Mouse (Mus musculus) lung, embryonic 14.5 days (tissue): ENCODE measurements around the gene Vhl. TPM values are rescaled to one million over a fixed set of nuclear protein-coding genes. Genes with fewer than 3 reads are reported as not detected.

ENCODE experiments used
- ATAC-seq: fragments of 200-750 bp; cut with Nextera tagmentation; 2 replicates; pipeline ENCODE4 v1.8.0; 2017; ENCODE audit warnings: mild to moderate bottlenecking, moderate TSS enrichment, moderate library complexity; ENCODE audit not compliant: insufficient read depth
- DNase-seq: peaks from one replicate; pipeline ENCODE4 v3.0.0-alpha.2; 2015
- H3K27ac ChIP-seq: fragments of 300-500 bp; sonication (generic); 2 replicates; pipeline ENCODE4 v1.5.1; 2014; ENCODE audit warnings: low read depth, mild to moderate bottlenecking, moderate library complexity
- H3K27me3 ChIP-seq: fragments of 300-500 bp; sonication (generic); 2 replicates; pipeline ENCODE4 v1.6.1; 2014; ENCODE audit warnings: low read length, control low read depth; ENCODE audit not compliant: insufficient read depth
- H3K36me3 ChIP-seq: fragments of 300-500 bp; sonication (generic); 2 replicates; pipeline ENCODE4 v1.6.1; 2014; ENCODE audit warnings: control low read depth; ENCODE audit not compliant: insufficient read depth
- H3K4me1 ChIP-seq: fragments of 300-500 bp; sonication (generic); 2 replicates; pipeline ENCODE4 v1.6.1; 2014; ENCODE audit warnings: antibody characterized with exemption, control low read depth; ENCODE audit not compliant: insufficient read depth
- H3K4me2 ChIP-seq: fragments of 300-500 bp; sonication (generic); 2 replicates; pipeline ENCODE4 v1.6.1; 2014; ENCODE audit warnings: mild to moderate bottlenecking
- H3K4me3 ChIP-seq: fragments of 300-500 bp; sonication (generic); 2 replicates; pipeline ENCODE4 v1.5.1; 2014; ENCODE audit warnings: low read depth, low read length
- H3K9ac ChIP-seq: fragments of 300-500 bp; sonication (generic); 2 replicates; pipeline ENCODE4 v1.6.1; 2014
- H3K9me3 ChIP-seq: fragments of 300-500 bp; sonication (generic); 2 replicates; pipeline ENCODE4 v1.6.1; 2016; ENCODE audit warnings: low read depth, low read length, control low read depth
- CTCF ChIP-seq: IDR thresholded peaks from 2 replicates; pipeline ENCODE4 v1.5.1; 2016; ENCODE audit warnings: antibody characterized with exemption, low read depth
- WGBS: fragments of 180-500 bp; shearing (Covaris S2); extraction: QIAGEN DNeasy Blood & Tissue Kit; methylation state at CpG from one replicate; pipeline ENCODE4 v1.1.7; 2014; 5-methylcytosine and 5-hydroxymethylcytosine counted together
- polyA plus RNA-seq: library from polyadenylated mRNA; unstranded; fragments of >200 nt; fragmentation: Nextera tagmentation; extraction: Ambion mirVana; gene quantifications from 2 replicates; pipeline ENCODE4 v1.2.1, GENCODE M21; 2014

The Vhl gene
- polyA plus RNA-seq, 1 experiment from 2014 or later = 42.2 TPM

GRCm38 (mm10) chr6:113597945-113598344 is 25.8 kb upstream of the Vhl start:
- Histone ChIP-seq H3K9me3 (no peaks in the 10 kb centered on the region), H3K27ac (no peak overlapping the region), H3K36me3 (0 out of 2 replicates have a peak, but pooled peaks cover 4% of the 10 kb centered on the region), H3K27me3 (no peaks in the 10 kb centered on the region), H3K9ac (no peak overlapping the region), H3K4me1 (no peaks in the 10 kb centered on the region), H3K4me2 (no peak overlapping the region), H3K4me3 (no peak overlapping the region)
- no peak for ATAC-seq
- DNase-seq = no peak
- no peak for TF ChIP-seq CTCF
- 90% methylated on average over 4 of the region's 4 CpGs for WGBS

- DNase-seq (no peak), ATAC-seq (no peak)
These were observed 23.9 kb upstream of the Vhl start for GRCm38 (mm10) chr6:113599833-113600232.

GRCm38 (mm10) chr6:113600543-113601139 is 23.1 kb upstream of the Vhl start, which contains the start of gene Fancd2os:
Fancd2os (minus strand) TSS chr6:113600715.
- H3K4me2 ChIP-seq = no peak within 1 kb of the TSS
- ATAC-seq (no peak), DNase-seq (no peak)

More at GRCm38 (mm10) chr6:113599833-113600232, 23.9 kb upstream of the Vhl start:
- no peak for TF ChIP-seq CTCF
- Histone ChIP-seq H3K9me3 (no peaks in the 10 kb centered on the region), H3K4me1 (no peaks in the 10 kb centered on the region), H3K4me3 (no peak overlapping the region), H3K4me2 (no peak overlapping the region), H3K36me3 (0 out of 2 replicates have a peak, but pooled peaks cover 4% of the 10 kb centered on the region), H3K9ac (no peak overlapping the region), H3K27ac (no peak overlapping the region), H3K27me3 (no peaks in the 10 kb centered on the region)
- WGBS = 64% methylated on average over 5 of the region's 5 CpGs

GRCm38 (mm10) chr6:113602821-113603220 is 20.9 kb upstream of the Vhl start:
- WGBS = 84% methylated on average over 6 of the region's 6 CpGs
- Histone ChIP-seq H3K9ac (no peak overlapping the region), H3K4me3 (no peak overlapping the region), H3K4me1 (no peaks in the 10 kb centered on the region; the same call in 1 of the 2 replicates), H3K27ac (no peak overlapping the region), H3K27me3 (no peaks in the 10 kb centered on the region), H3K36me3 (peaks cover 8% of the 10 kb centered on the region; the same call in 1 of the 2 replicates), H3K9me3 (no peaks in the 10 kb centered on the region), H3K4me2 (no peak overlapping the region)
- DNase-seq = no peak
- ATAC-seq = no peak
- no peak for TF ChIP-seq CTCF

More at GRCm38 (mm10) chr6:113600543-113601139, 23.1 kb upstream of the Vhl start, which contains the start of gene Fancd2os:
- Histone ChIP-seq H3K27ac (no peak within 1 kb of the TSS), H3K4me1 (no peaks in the 10 kb centered on the region), H3K36me3 (0 out of 2 replicates have a peak, but pooled peaks cover 4% of the 10 kb centered on the region), H3K9me3 (no peaks in the 10 kb centered on the region), H3K9ac (no peak within 1 kb of the TSS), H3K4me3 (no peak within 1 kb of the TSS), H3K27me3 (no peaks in the 10 kb centered on the region)
- 48% methylated on average over 23 of the region's 23 CpGs for WGBS
- no peak for TF ChIP-seq CTCF

- Histone ChIP-seq H3K9ac (peak overlapping the region; percentile 91), H3K27me3 (no peaks in the 10 kb centered on the region), H3K9me3 (no peaks in the 10 kb centered on the region), H3K4me2 (peak overlapping the region; percentile 91), H3K36me3 (peaks cover 4% of the 10 kb centered on the region; the same call in 1 of the 2 replicates), H3K27ac (peak overlapping the region; percentile 87; the same call in 1 of the 2 replicates), H3K4me3 (peak overlapping the region; percentile 94), H3K4me1 (no peaks in the 10 kb centered on the region; the same call in 1 of the 2 replicates)
- 49% methylated on average over 12 of the region's 12 CpGs for WGBS
- ATAC-seq = no peak; the same call in 1 of the 2 replicates
- TF ChIP-seq CTCF = no peak
- DNase-seq = peak; percentile 33
These were observed 19.8 kb upstream of the Vhl start for GRCm38 (mm10) chr6:113603993-113604392.

GRCm38 (mm10) chr6:113604432-113605223 is 19.1 kb upstream of the Vhl start, which contains the start of gene Brk1:
Brk1 (plus strand) TSS chr6:113604772.
- H3K27me3 ChIP-seq = no peaks in the 10 kb centered on the region
- DNase-seq (peak; percentile 95), ATAC-seq (peak; percentile 94)
- peak within 1 kb of the TSS; percentile 87 for H3K27ac ChIP-seq
- peak; percentile 63; the same call in 1 of the 2 replicates for TF ChIP-seq CTCF
- under 1% methylated on average over 65 of the region's 65 CpGs for WGBS
- peak within 1 kb of the TSS; percentile 91 for H3K9ac ChIP-seq
- no peaks in the 10 kb centered on the region for H3K9me3 ChIP-seq
- H3K36me3 ChIP-seq = peaks cover 4% of the 10 kb centered on the region; the same call in 1 of the 2 replicates
- H3K4me1 ChIP-seq = no peaks in the 10 kb centered on the region; the same call in 1 of the 2 replicates
- H3K4me2 ChIP-seq = peak within 1 kb of the TSS; percentile 91
- peak within 1 kb of the TSS; percentile 94 for H3K4me3 ChIP-seq

GRCm38 (mm10) chr6:113605224-113605545 is 18.6 kb upstream of the Vhl start:
- peak overlapping the region; percentile 91 for H3K9ac ChIP-seq
- H3K36me3 ChIP-seq = peaks cover 5% of the 10 kb centered on the region
- H3K9me3 ChIP-seq = no peaks in the 10 kb centered on the region
- 2% methylated on average over 10 of the region's 10 CpGs for WGBS
- no peaks in the 10 kb centered on the region for H3K27me3 ChIP-seq
- ATAC-seq = 0 out of 2 replicates have a peak, but pooled peaks have one; percentile 1
- H3K4me1 ChIP-seq = no peaks in the 10 kb centered on the region; the same call in 1 of the 2 replicates
- H3K4me2 ChIP-seq = peak overlapping the region; percentile 91
- no peak for TF ChIP-seq CTCF
- DNase-seq = no peak
- H3K27ac ChIP-seq = no peak overlapping the region
- peak overlapping the region; percentile 94 for H3K4me3 ChIP-seq
